Mouse (Mus musculus) heart, embryonic 12.5 days (tissue): ENCODE measurements around the gene Stk4. TPM values are rescaled to one million over a fixed set of nuclear protein-coding genes. Genes with fewer than 3 reads are reported as not detected.

Experiments used
- ATAC-seq: fragments of 200-750 bp; cut with Nextera tagmentation; 2 replicates; pipeline ENCODE4 v1.8.0; 2017; ENCODE audit warnings: moderate TSS enrichment, moderate library complexity; ENCODE audit not compliant: insufficient number of reproducible peaks, low FRiP score
- H3K27ac ChIP-seq: fragments of 300-500 bp; sonication (generic); 2 replicates; pipeline ENCODE4 v1.5.1; 2016; ENCODE audit warnings: mild to moderate bottlenecking, moderate library complexity; ENCODE audit not compliant: poor library complexity, severe bottlenecking
- H3K27me3 ChIP-seq: fragments of 300-500 bp; sonication (generic); replicated peaks from 2 replicates; pipeline ENCODE4 v1.6.1; 2016; ENCODE audit warnings: mild to moderate bottlenecking, moderate library complexity
- H3K36me3 ChIP-seq: fragments of 300-500 bp; sonication (generic); 2 replicates; pipeline ENCODE4 v1.6.1; 2016; ENCODE audit warnings: mild to moderate bottlenecking, moderate library complexity
- H3K4me1 ChIP-seq: fragments of 300-500 bp; sonication (generic); replicated peaks from 2 replicates; pipeline ENCODE4 v1.6.1; 2016; ENCODE audit warnings: mild to moderate bottlenecking
- H3K4me2 ChIP-seq: fragments of 300-500 bp; sonication (generic); 2 replicates; pipeline ENCODE4 v1.6.1; 2016; ENCODE audit warnings: mild to moderate bottlenecking, moderate library complexity
- H3K4me3 ChIP-seq: fragments of 300-500 bp; sonication (generic); 2 replicates; pipeline ENCODE4 v1.5.1; 2016; ENCODE audit warnings: mild to moderate bottlenecking
- H3K9ac ChIP-seq: fragments of 300-500 bp; sonication (generic); 2 replicates; pipeline ENCODE4 v1.6.1; 2016; ENCODE audit warnings: mild to moderate bottlenecking, moderate library complexity
- H3K9me3 ChIP-seq: fragments of 300-500 bp; sonication (generic); replicated peaks from 2 replicates; pipeline ENCODE4 v1.6.1; 2016; ENCODE audit warnings: mild to moderate bottlenecking, moderate library complexity
- WGBS: fragments of 180-500 bp; shearing (Covaris S2); methylation state at CpG from one replicate; pipeline ENCODE4 v1.1.7; 2016; 5-methylcytosine and 5-hydroxymethylcytosine counted together
- polyA plus RNA-seq: library from polyadenylated mRNA; unstranded; fragments of >200 nt; fragmentation: Nextera tagmentation; extraction: Ambion mirVana; gene quantifications from 2 replicates; pipeline ENCODE4 v1.2.1, GENCODE M21; 2016

Stk4 gene
- polyA plus RNA-seq, 1 experiment from 2014 or later: 22.1 TPM

DNA sequence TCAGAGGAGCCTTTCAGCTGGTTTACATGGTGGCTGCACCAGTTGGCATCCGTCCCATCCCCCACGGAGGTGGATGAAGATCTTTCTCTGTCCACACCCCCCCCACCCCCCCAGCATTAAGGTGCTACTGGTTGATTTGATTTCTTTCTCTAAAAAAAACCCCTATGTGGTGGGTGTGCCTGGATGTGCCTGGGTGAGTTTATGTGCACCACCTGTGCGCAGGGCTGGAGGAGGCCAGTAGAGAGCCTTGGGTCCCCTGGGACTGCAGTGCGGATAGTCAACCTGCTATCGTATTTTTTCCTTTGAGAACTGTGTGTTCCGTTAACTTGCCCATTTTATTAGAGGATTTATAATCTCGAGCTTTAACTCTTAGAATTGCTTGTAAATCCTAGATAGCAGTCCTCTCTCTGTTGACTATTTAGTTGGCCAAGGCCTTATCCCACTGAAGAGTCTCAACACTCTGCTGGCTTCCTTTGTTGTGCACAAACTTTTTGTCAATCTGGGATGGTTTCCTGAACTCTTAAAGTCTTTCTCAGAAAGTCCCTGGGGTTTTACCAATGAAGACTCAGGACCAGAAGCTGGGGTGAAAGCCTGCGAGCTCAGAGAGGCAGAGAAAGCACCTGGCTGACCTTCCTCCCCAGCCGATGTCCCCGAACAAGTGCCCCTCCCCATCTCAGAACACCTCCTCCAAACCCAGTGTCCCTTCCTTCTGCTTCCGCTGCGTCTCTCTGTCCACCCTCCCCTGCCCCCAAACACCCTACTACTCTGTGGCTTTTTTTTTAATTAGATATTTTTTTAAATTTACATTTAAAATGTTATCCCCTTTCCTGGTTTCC, 58.7 kb downstream of the Stk4 start:
- peaks cover 15% of the 10 kb centered on the region; the same call in 1 of the 2 replicates for H3K36me3 ChIP-seq
- WGBS: 90% methylated on average over 12 of the region's 12 CpGs
- no peak overlapping the region for H3K4me2 ChIP-seq
- H3K27ac ChIP-seq: no peak overlapping the region
- no peaks in the 10 kb centered on the region for H3K4me1 ChIP-seq
- H3K4me3 ChIP-seq: no peak overlapping the region
- no peak overlapping the region for H3K9ac ChIP-seq
- no peaks in the 10 kb centered on the region for H3K9me3 ChIP-seq
- no peak for ATAC-seq
- no peaks in the 10 kb centered on the region for H3K27me3 ChIP-seq

- Histone ChIP-seq H3K4me1 (peaks cover 14% of the 10 kb centered on the region), H3K27me3 (no peaks in the 10 kb centered on the region), H3K9ac (0 out of 2 replicates have a peak overlapping the region, but pooled peaks have one; percentile 6), H3K4me2 (no peak overlapping the region), H3K4me3 (no peak overlapping the region), H3K9me3 (no peaks in the 10 kb centered on the region), H3K27ac (no peak overlapping the region), H3K36me3 (peaks cover 12% of the 10 kb centered on the region)
- ATAC-seq: no peak
- 87% methylated on average over 1 of the region's 1 CpGs for WGBS
These were observed 61.5 kb downstream of the Stk4 start for GRCm38 (mm10) chr2:164131586-164131985.

DNA sequence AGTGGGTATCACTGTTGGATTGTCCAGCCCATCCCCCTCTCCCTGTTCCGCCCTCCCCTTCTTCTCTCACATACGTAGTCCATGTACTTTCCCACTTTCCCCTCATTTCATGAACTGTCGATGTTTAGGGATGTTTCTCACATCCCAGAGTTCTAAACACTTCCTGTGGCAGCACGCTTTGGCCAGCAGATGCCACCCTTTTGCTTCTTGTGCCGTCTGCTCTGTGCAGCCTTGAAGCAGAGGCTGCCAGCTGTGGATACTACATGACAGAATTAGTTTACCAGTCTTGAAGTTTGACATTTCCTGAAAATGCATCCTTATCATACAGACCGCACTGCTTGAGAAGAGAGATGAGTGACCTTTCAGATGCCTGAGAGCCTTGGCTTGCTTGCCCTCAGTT, 64.4 kb downstream of the Stk4 start:
- H3K4me2 ChIP-seq: no peak overlapping the region
- no peak overlapping the region for H3K9ac ChIP-seq
- H3K4me3 ChIP-seq: no peak overlapping the region
- 54% methylated on average over 6 of the region's 6 CpGs for WGBS
- peaks cover 8% of the 10 kb centered on the region for H3K36me3 ChIP-seq
- H3K9me3 ChIP-seq: no peaks in the 10 kb centered on the region
- 0 out of 2 replicates have a peak, but pooled peaks have one; percentile 4 for ATAC-seq
- H3K27ac ChIP-seq: no peak overlapping the region
- H3K27me3 ChIP-seq: no peaks in the 10 kb centered on the region
- H3K4me1 ChIP-seq: peaks cover 33% of the 10 kb centered on the region

- no peak for ATAC-seq
- Histone ChIP-seq H3K9me3 (no peaks in the 10 kb centered on the region), H3K27me3 (no peaks in the 10 kb centered on the region), H3K27ac (no peak overlapping the region), H3K9ac (no peak overlapping the region), H3K36me3 (peaks cover 8% of the 10 kb centered on the region), H3K4me1 (peaks cover 40% of the 10 kb centered on the region), H3K4me3 (no peak overlapping the region), H3K4me2 (no peak overlapping the region)
- 80% methylated on average over 1 of the region's 1 CpGs for WGBS
These were observed 65.2 kb downstream of the Stk4 start for GRCm38 (mm10) chr2:164135367-164135766.

DNA sequence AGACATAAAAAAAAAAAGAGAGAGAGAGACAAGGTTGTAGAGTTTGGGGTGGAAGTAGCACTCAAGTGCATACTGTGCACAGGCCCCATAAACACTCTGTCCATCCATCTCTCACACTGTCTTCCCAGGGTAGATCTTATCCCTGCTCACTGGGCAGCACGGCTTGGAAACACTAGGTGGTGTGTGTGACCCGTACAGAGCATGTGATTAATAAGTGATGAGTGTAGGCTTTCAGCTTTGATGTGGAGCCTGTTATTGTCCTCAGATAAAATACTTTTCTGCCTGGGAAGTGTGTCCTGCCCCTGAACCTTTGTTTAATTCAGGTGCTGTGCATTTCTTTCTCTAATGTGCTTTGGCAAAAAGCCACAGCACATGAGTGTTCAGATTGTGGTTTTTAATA, 66.3 kb downstream of the Stk4 start:
- no peak overlapping the region for H3K9ac ChIP-seq
- H3K4me3 ChIP-seq: no peak overlapping the region
- WGBS: 26% methylated on average over 2 of the region's 2 CpGs
- peaks cover 8% of the 10 kb centered on the region for H3K36me3 ChIP-seq
- no peaks in the 10 kb centered on the region for H3K9me3 ChIP-seq
- peaks cover 46% of the 10 kb centered on the region for H3K4me1 ChIP-seq
- H3K27ac ChIP-seq: peak overlapping the region; percentile 18; the same call in 1 of the 2 replicates
- no peak for ATAC-seq
- H3K27me3 ChIP-seq: no peaks in the 10 kb centered on the region
- no peak overlapping the region for H3K4me2 ChIP-seq

DNA sequence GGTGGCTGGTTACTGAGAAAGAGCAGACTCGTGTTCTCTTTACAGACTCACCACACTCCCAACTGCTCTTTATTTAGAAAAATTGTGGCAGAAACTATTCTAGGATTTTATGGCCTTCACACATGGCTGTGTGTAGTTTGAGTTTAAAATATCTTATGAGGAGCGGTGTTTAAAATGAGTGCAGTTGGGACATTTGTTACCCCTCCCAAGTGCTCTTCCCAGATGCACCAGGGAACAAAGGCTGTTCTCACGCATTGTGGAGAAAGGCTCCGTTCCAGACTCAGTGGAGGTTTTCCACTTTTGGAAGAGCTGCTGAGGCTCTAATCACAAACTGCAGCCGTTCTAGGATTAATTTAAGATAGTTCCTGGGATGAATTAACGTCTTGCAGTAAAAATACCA, 67.6 kb downstream of the Stk4 start:
- ATAC-seq: no peak
- Histone ChIP-seq H3K4me2 (no peak overlapping the region), H3K9ac (0 out of 2 replicates have a peak overlapping the region, but pooled peaks have one; percentile 33), H3K4me3 (no peak overlapping the region), H3K36me3 (peaks cover 8% of the 10 kb centered on the region), H3K9me3 (no peaks in the 10 kb centered on the region), H3K27me3 (no peaks in the 10 kb centered on the region), H3K4me1 (peaks cover 59% of the 10 kb centered on the region), H3K27ac (no peak overlapping the region)
- 49% methylated on average over 6 of the region's 6 CpGs for WGBS

GRCm38 (mm10) chr2:164142021-164142420, 71.9 kb downstream of the Stk4 start:
- Histone ChIP-seq H3K9me3 (no peaks in the 10 kb centered on the region), H3K4me2 (peak overlapping the region; percentile 51), H3K27ac (peak overlapping the region; percentile 89), H3K36me3 (no peaks in the 10 kb centered on the region; the same call in 1 of the 2 replicates), H3K27me3 (no peaks in the 10 kb centered on the region), H3K4me1 (peaks cover 59% of the 10 kb centered on the region), H3K4me3 (no peak overlapping the region), H3K9ac (peak overlapping the region; percentile 33; the same call in 1 of the 2 replicates)
- WGBS: 19% methylated on average over 10 of the region's 10 CpGs
- no peak for ATAC-seq

- no peak for ATAC-seq
These were observed 73.9 kb downstream of the Stk4 start for GRCm38 (mm10) chr2:164144025-164144424.

GRCm38 (mm10) chr2:164144541-164144940, 74.4 kb downstream of the Stk4 start:
- Histone ChIP-seq H3K27ac (no peak overlapping the region), H3K9ac (no peak overlapping the region), H3K4me3 (no peak overlapping the region), H3K36me3 (no peaks in the 10 kb centered on the region; the same call in 1 of the 2 replicates), H3K9me3 (no peaks in the 10 kb centered on the region), H3K4me2 (no peak overlapping the region), H3K4me1 (peaks cover 52% of the 10 kb centered on the region), H3K27me3 (no peaks in the 10 kb centered on the region)
- ATAC-seq: no peak
- 66% methylated on average over 10 of the region's 10 CpGs for WGBS

More at GRCm38 (mm10) chr2:164144025-164144424, 73.9 kb downstream of the Stk4 start:
- Histone ChIP-seq H3K4me1 (peaks cover 47% of the 10 kb centered on the region), H3K9ac (no peak overlapping the region), H3K36me3 (no peaks in the 10 kb centered on the region; the same call in 1 of the 2 replicates), H3K4me3 (no peak overlapping the region), H3K9me3 (no peaks in the 10 kb centered on the region), H3K27me3 (no peaks in the 10 kb centered on the region), H3K27ac (no peak overlapping the region), H3K4me2 (no peak overlapping the region)
- 85% methylated on average over 6 of the region's 6 CpGs for WGBS

GRCm38 (mm10) chr2:164146556-164146955, 76.4 kb downstream of the Stk4 start:
- H3K4me3 ChIP-seq: no peak overlapping the region
- no peaks in the 10 kb centered on the region for H3K9me3 ChIP-seq
- H3K27me3 ChIP-seq: no peaks in the 10 kb centered on the region
- no peak overlapping the region for H3K4me2 ChIP-seq
- H3K4me1 ChIP-seq: peaks cover 53% of the 10 kb centered on the region
- ATAC-seq: no peak
- peaks cover 2% of the 10 kb centered on the region; the same call in 1 of the 2 replicates for H3K36me3 ChIP-seq
- H3K27ac ChIP-seq: no peak overlapping the region
- 94% methylated on average over 12 of the region's 12 CpGs for WGBS
- no peak overlapping the region for H3K9ac ChIP-seq

DNA sequence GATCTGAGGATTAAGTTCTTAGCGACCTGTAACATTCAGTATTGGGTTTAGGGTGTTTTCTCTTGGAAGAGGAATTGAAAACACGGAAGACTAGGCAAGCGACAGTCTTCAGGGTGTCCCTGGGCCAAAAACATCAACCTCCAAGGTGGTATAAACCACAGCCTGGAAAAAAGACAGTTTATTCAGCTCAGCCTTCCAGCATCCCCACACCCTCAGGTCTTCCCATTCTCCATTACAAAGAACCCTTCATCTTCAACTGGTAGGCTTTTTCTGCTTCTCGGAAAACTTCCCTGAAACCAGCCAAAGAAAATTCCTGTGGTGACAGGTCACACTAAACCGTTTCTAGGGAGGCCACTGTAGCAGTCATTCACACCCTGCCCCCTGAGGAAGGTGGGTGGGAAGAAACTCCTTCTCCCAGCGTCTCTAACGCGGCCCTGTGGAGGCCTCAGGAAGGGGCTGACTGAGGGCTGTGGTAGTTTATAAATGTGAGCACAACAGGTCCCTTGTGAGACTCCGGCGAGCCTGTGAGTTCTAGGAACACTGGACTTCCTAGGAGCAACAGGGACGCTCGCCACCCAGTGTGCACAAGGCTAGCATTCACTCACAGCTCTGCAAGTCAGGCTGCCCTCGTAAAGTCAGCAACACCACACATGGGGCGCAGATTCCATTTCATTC, 80.1 kb downstream of the Stk4 start:
- peak overlapping the region; percentile 56 for H3K27ac ChIP-seq
- WGBS: 45% methylated on average over 14 of the region's 14 CpGs
- H3K4me3 ChIP-seq: no peak overlapping the region
- no peaks in the 10 kb centered on the region for H3K9me3 ChIP-seq
- H3K4me2 ChIP-seq: no peak overlapping the region
- H3K27me3 ChIP-seq: no peaks in the 10 kb centered on the region
- peaks cover 22% of the 10 kb centered on the region for H3K4me1 ChIP-seq
- H3K9ac ChIP-seq: no peak overlapping the region
- peaks cover 30% of the 10 kb centered on the region for H3K36me3 ChIP-seq
- peak; percentile 61; the same call in 1 of the 2 replicates for ATAC-seq
